Mouse (Mus musculus) CD4-positive, CD25-positive, alpha-beta regulatory T cell (primary cell): Measurements from ENCODE around the gene Olfr1330. TPM values are rescaled to one million over a fixed set of nuclear protein-coding genes. Genes with fewer than 3 reads are reported as not detected.

Experiments
- polyA plus RNA-seq: library from polyadenylated mRNA; unstranded; fragments of 100-300 nt; shearing (Covaris generic); gene quantifications from one replicate; pipeline ENCODE4 v1.2.1, GENCODE M21; 2017

Olfr1330 gene
- not detected for polyA plus RNA-seq

DNA sequence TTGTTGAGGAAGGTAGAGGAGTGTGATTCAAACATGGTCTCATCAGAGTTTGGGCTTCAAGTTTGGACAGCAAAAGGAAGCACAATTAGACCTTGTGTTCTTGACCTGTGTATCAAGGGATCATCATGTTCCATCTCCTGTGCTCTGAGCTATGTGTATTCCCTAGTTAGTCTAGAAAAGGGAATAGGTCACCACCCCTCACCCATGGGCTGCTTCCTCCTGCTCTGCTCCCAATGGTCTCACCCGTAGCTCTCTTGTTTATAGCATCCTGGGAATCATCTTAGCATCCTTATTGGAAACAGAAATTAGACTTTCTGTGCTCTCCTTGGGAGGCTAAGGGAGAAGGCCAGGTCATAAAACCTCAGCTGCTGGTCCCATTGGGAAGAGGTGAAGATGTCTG lies at the start of gene Olfr1330:
Gene Olfr1330, plus strand, starts transcription at position 301 of the 400 bp plus-strand sequence.

DNA sequence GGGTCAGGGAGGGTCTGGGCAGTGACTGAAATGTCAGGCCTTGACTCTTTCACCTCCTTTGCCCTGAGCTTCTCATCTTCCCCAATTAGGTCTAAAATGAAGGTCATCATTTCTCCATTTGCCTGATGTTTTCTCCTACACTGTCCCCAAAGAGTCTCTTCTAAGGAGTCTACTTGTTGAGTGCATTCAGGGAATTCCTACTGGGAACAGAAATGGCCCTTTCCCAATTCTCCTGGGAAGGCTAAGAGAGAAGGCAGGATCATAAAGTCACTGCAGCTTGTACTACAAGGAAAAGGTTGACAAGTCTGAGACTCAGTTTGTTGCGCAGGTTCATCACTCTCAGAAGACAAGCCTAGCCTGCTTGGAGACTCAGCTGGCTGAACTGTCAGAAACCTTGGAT lies 24.0 kb upstream of the Olfr1330 start, which contains the start of gene Olfr1331:
Gene Olfr1331, plus strand, starts transcription at position 301 of the 400 bp plus-strand sequence.

DNA sequence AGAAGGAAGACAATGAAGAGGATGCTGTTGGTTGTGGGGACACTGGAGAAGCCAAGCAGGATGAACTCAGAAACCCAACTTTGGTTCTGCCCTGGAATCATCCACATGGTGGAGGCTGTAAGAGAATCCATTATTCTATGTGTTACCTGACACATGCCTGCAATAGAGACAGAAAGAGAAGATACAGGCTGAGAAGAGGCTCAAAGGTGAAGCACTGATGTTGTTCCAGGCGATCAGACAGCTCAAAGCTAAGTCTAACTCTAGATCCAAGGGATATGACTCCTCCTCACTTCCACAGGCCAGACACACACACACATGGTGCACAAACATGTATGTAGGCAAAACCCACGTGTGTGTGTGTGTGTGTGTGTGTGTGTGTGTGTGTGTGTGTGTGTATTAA lies 29.0 kb downstream of the Olfr1330 start, which contains the start of gene Olfr1329:
Gene Olfr1329, minus strand, starts transcription at position 101 of the 400 bp plus-strand sequence.

DNA sequence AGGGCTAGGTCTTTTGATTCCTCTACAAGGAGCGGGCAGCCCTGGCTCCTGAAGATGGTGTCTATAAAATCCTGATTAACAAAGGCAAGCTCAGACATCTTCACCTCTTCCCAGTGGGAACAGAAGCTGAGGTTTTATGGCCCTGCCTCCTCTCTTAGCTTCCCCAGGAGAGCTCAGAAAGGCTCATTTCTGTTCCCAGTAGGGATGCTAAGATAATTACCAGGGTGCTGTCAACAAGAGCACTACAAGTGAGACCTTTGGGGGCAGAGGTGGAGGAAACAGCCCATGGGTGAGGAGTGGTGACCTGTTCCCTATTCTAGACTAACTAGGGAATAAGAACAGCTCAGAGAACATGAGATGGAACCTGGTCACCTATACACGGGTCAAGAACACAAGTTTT lies 50.1 kb downstream of the Olfr1330 start, which contains the start of gene Olfr1328:
Gene Olfr1328, minus strand, starts transcription at position 101 of the 400 bp plus-strand sequence.

Other genes with a start within 250 kb of the Olfr1330 start
- gene Olfr62, start 229.6 kb upstream of the Olfr1330 start, polyA plus RNA-seq: not detected
- gene Olfr1342, start 195.8 kb upstream of the Olfr1330 start, polyA plus RNA-seq: not detected
- gene Olfr1341, start 185.1 kb upstream of the Olfr1330 start, polyA plus RNA-seq: 0.10 TPM
- 0.07 TPM for gene Olfr1340, start 168.5 kb upstream of the Olfr1330 start, polyA plus RNA-seq
- not detected for gene Olfr1339, start 156.4 kb upstream of the Olfr1330 start, polyA plus RNA-seq
- not detected for gene Olfr1338, start 129.9 kb upstream of the Olfr1330 start, polyA plus RNA-seq
- gene Olfr1337, start 106.0 kb upstream of the Olfr1330 start, polyA plus RNA-seq: not detected
- not detected for gene Olfr1335, start 78.7 kb upstream of the Olfr1330 start, polyA plus RNA-seq
- not detected for gene Olfr1333, start 52.3 kb upstream of the Olfr1330 start, polyA plus RNA-seq
- not detected for gene Olfr1331, start 23.9 kb upstream of the Olfr1330 start, polyA plus RNA-seq
- not detected for gene Olfr1329, start 28.9 kb downstream of the Olfr1330 start, polyA plus RNA-seq
- gene Olfr1328, start 50.0 kb downstream of the Olfr1330 start, polyA plus RNA-seq: not detected
- gene Lao1, start 73.0 kb downstream of the Olfr1330 start, polyA plus RNA-seq: not detected
- 54.3 TPM for gene Slc2a1, start 220.1 kb downstream of the Olfr1330 start, polyA plus RNA-seq